Comparison of ENCODE assay signal across 10 mouse cellular contexts in the genomic region with DNA sequence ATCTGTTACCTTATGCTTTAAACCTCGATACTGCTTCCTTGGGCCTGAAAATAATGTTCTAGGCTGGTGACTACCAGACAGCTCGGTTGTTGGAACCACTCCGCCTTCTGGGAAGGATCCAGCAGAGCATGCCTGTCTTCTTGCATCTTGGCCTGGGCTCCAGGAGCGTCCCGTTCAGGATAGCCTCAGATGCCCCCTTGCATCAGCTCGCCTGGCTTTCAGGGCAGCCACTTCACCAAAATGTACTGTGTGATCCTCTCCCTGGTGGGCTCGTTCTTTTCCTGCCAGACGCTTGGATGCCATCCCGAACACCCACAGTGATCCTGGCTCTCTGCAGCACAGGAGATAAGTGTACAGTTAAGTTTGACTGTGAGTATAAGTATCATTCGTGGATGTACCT. TPM values are rescaled to one million over a fixed set of nuclear protein-coding genes. Genes with fewer than 3 reads are reported as not detected.
A peak's percentile ranks its signal among the peaks of the same experiment; 100 is the strongest.
DNase-seq lines count a peak whose midpoint lies in the region; ATAC-seq and TF ChIP-seq lines count a peak whose summit lies in the region.
"Had no signal": no experiment of that assay in that cellular context is flagged by ENCODE, and none has a peak within 500 bp of the region (broad histone marks: within the 10 kb centered on the region; RNA-seq: fewer than 3 reads in every experiment).

No protein-coding gene starts in this region.

- no peak overlapping the region for H3K4me2 ChIP-seq in midbrain, postnatal 0 days (ENCODE audit: low read depth, low read length, poor library complexity, severe bottlenecking)
- no peak overlapping the region for H3K4me2 ChIP-seq in hindbrain, embryonic 12.5 days (replicated peaks)
- H3K4me2 ChIP-seq: embryonic facial prominence, embryonic 12.5 days; hindbrain, embryonic 13.5 days had no signal

- H3K9ac ChIP-seq in midbrain, postnatal 0 days (replicated peaks; ENCODE audit: low read length, poor library complexity, severe bottlenecking) = no peak overlapping the region
- no peak overlapping the region for H3K9ac ChIP-seq in hindbrain, embryonic 12.5 days
- H3K9ac ChIP-seq: embryonic facial prominence, embryonic 12.5 days; hindbrain, embryonic 13.5 days had no signal

- no peaks in the 10 kb centered on the region for H3K27me3 ChIP-seq in midbrain, postnatal 0 days (ENCODE audit: insufficient read depth, low read length)
- H3K27me3 ChIP-seq in hindbrain, embryonic 12.5 days = no peaks in the 10 kb centered on the region
- H3K27me3 ChIP-seq: embryonic facial prominence, embryonic 12.5 days; hindbrain, embryonic 13.5 days had no signal

- DNase-seq in left cerebral cortex, postnatal 4 days = peak; percentile 59
- no peak for DNase-seq in left cerebral cortex, adult 11 months (ENCODE audit: low spot score)
- peak; percentile 57 for DNase-seq in cerebellum, adult 8-10 months
- DNase-seq in gastrocnemius, postnatal 14 days = peak; percentile 70
- peak; percentile 23 to 25 for DNase-seq in layer of hippocampus, postnatal 36 days
- no peak for DNase-seq in midbrain, postnatal 0 days (ENCODE audit: low spot score)

- WGBS in midbrain, postnatal 0 days = 83% methylated on average over 10 of the region's 10 CpGs
- 85% methylated on average over 10 of the region's 10 CpGs for WGBS in hindbrain, embryonic 12.5 days

- no peaks in the 10 kb centered on the region for H3K4me1 ChIP-seq in midbrain, postnatal 0 days (ENCODE audit: insufficient read depth, low read length)
- no peaks in the 10 kb centered on the region for H3K4me1 ChIP-seq in hindbrain, embryonic 12.5 days
- H3K4me1 ChIP-seq: embryonic facial prominence, embryonic 12.5 days; hindbrain, embryonic 13.5 days had no signal

- no peak for ATAC-seq in midbrain, postnatal 0 days (ENCODE audit: low FRiP score)
- ATAC-seq in hindbrain, embryonic 12.5 days (ENCODE audit: low FRiP score) = no peak
- ATAC-seq: forebrain, embryonic 16.5 days had no signal

- H3K27ac ChIP-seq in midbrain, postnatal 0 days (ENCODE audit: low read depth, low read length) = no peak overlapping the region
- H3K27ac ChIP-seq in hindbrain, embryonic 12.5 days = no peak overlapping the region
- H3K27ac ChIP-seq: embryonic facial prominence, embryonic 12.5 days; hindbrain, embryonic 13.5 days had no signal

- H3K36me3 ChIP-seq in midbrain, postnatal 0 days (ENCODE audit: insufficient read depth, low read length) = no peaks in the 10 kb centered on the region
- H3K36me3 ChIP-seq in hindbrain, embryonic 12.5 days = no peaks in the 10 kb centered on the region
- H3K36me3 ChIP-seq: embryonic facial prominence, embryonic 12.5 days; hindbrain, embryonic 13.5 days had no signal

- intact Hi-C loops in left cerebral cortex, postnatal 4 days (cut with DNase I) = no loop called here
- intact Hi-C loops in gastrocnemius, postnatal 14 days (cut with DNase I; ENCODE audit: low total_unique reads) = no loop called here

- no peak overlapping the region for H3K4me3 ChIP-seq in midbrain, postnatal 0 days (ENCODE audit: low read depth, low read length)
- H3K4me3 ChIP-seq in hindbrain, embryonic 12.5 days = no peak overlapping the region
- H3K4me3 ChIP-seq: embryonic facial prominence, embryonic 12.5 days; hindbrain, embryonic 13.5 days had no signal

- H3K9me3 ChIP-seq in midbrain, postnatal 0 days (ENCODE audit: low read length) = no peaks in the 10 kb centered on the region
- no peaks in the 10 kb centered on the region for H3K9me3 ChIP-seq in hindbrain, embryonic 12.5 days (replicated peaks)
- H3K9me3 ChIP-seq: embryonic facial prominence, embryonic 12.5 days; hindbrain, embryonic 13.5 days had no signal

- TF ChIP-seq CTCF in midbrain, postnatal 0 days (IDR thresholded peaks at IDR 0.05) = no peak

RNA-seq across cellular contexts. Expression of a gene that starts 25.6 kb away (rescaled TPM):
- 1 to 10 TPM; 8.8 to 9.2 TPM for total RNA-seq in left cerebral cortex, postnatal 4 days (2021)
- total RNA-seq in gastrocnemius, postnatal 14 days (2021) = 10 to 100 TPM; 25.6 to 31.3 TPM
- total RNA-seq in layer of hippocampus, postnatal 36 days (2021) = 10 to 100 TPM; 11.4 to 13.5 TPM
- 8.9 and 9.0 TPM in 2 replicates for total RNA-seq in midbrain, postnatal 0 days (2014; rRNA removed)
- polyA plus RNA-seq in midbrain, postnatal 0 days (2015; fragmentation: Nextera tagmentation; extraction: Ambion mirVana) = 11.3 and 12.5 TPM in 2 replicates
- polyA plus RNA-seq in hindbrain, embryonic 12.5 days (2016; fragmentation: Nextera tagmentation; extraction: Ambion mirVana) = 20.0 and 20.5 TPM in 2 replicates

Comparison
In these comparisons a context has a peak if more than half of its experiments do, and no peak if none do; other contexts are left out.
1. DNase-seq: peak in left cerebral cortex, postnatal 4 days (single experiment), cerebellum, adult 8-10 months (single experiment), gastrocnemius, postnatal 14 days (single experiment) and layer of hippocampus, postnatal 36 days (2 of 2); none in left cerebral cortex, adult 11 months (single experiment) and midbrain, postnatal 0 days (single experiment).